Mouse (Mus musculus) midbrain, embryonic 14.5 days (tissue): Measurements from ENCODE around the gene Setd3. TPM values are rescaled to one million over a fixed set of nuclear protein-coding genes. Genes with fewer than 3 reads are reported as not detected.

ENCODE experiments used
- ATAC-seq: fragments of 200-750 bp; cut with Nextera tagmentation; 2 replicates; pipeline ENCODE4 v1.8.0; 2017; ENCODE audit warnings: moderate number of reproducible peaks, moderate library complexity; ENCODE audit not compliant: low FRiP score, low TSS enrichment
- DNase-seq: peaks from one replicate; pipeline ENCODE4 v3.0.0-alpha.2; 2015
- H3K27ac ChIP-seq: fragments of 300-500 bp; sonication (generic); replicated peaks from 2 replicates; pipeline ENCODE4 v1.5.1; 2014; ENCODE audit warnings: mild to moderate bottlenecking, low read depth, low read length, moderate library complexity
- H3K27me3 ChIP-seq: fragments of 300-500 bp; sonication (generic); 2 replicates; pipeline ENCODE4 v1.6.1; 2014; ENCODE audit warnings: low read length, control low read depth, mixed read lengths; ENCODE audit not compliant: control insufficient read depth, insufficient read depth
- H3K36me3 ChIP-seq: fragments of 300-500 bp; sonication (generic); 2 replicates; pipeline ENCODE4 v1.6.1; 2014; ENCODE audit warnings: low read length, control low read depth; ENCODE audit not compliant: control insufficient read depth, insufficient read depth
- H3K4me1 ChIP-seq: fragments of 300-500 bp; sonication (generic); 2 replicates; pipeline ENCODE4 v1.6.1; 2014; ENCODE audit warnings: mild to moderate bottlenecking, antibody characterized with exemption, low read length, control low read depth; ENCODE audit not compliant: control insufficient read depth, insufficient read depth
- H3K4me2 ChIP-seq: fragments of 300-500 bp; sonication (generic); 2 replicates; pipeline ENCODE4 v1.6.1; 2014; ENCODE audit warnings: mild to moderate bottlenecking, low read length, moderate library complexity
- H3K4me3 ChIP-seq: fragments of 300-500 bp; sonication (generic); replicated peaks from 2 replicates; pipeline ENCODE4 v1.5.1; 2014; ENCODE audit warnings: low read depth, low read length
- H3K9ac ChIP-seq: fragments of 300-500 bp; sonication (generic); replicated peaks from 2 replicates; pipeline ENCODE4 v1.6.1; 2014; ENCODE audit warnings: mild to moderate bottlenecking, low read length, moderate library complexity
- H3K9me3 ChIP-seq: fragments of 300-500 bp; sonication (generic); 2 replicates; pipeline ENCODE4 v1.6.1; 2016; ENCODE audit warnings: low read length, control low read depth, mixed read lengths; ENCODE audit not compliant: control insufficient read depth
- WGBS: fragments of 180-500 bp; shearing (Covaris S2); extraction: QIAGEN DNeasy Blood & Tissue Kit; methylation state at CpG from one replicate; pipeline ENCODE4 v1.1.7; 2014; 5-methylcytosine and 5-hydroxymethylcytosine counted together
- polyA plus RNA-seq: library from polyadenylated mRNA; unstranded; fragments of >200 nt; fragmentation: Nextera tagmentation; extraction: Ambion mirVana; gene quantifications from 2 replicates; pipeline ENCODE4 v1.2.1, GENCODE M21; 2014

Gene Setd3
- polyA plus RNA-seq, 1 experiment from 2014 or later = 93.3 TPM

- Histone ChIP-seq H3K9ac (0 out of 2 replicates have a peak overlapping the region, but pooled peaks have one; percentile 16), H3K27me3 (no peaks in the 10 kb centered on the region), H3K4me2 (no peak overlapping the region), H3K4me3 (no peak overlapping the region), H3K36me3 (no peaks in the 10 kb centered on the region), H3K27ac (peak overlapping the region; percentile 81), H3K9me3 (no peaks in the 10 kb centered on the region), H3K4me1 (peaks cover 63% of the 10 kb centered on the region)
- ATAC-seq (no peak; the same call in 1 of the 2 replicates), DNase-seq (no peak)
- 66% methylated on average over 21 of the region's 21 CpGs for WGBS
These were observed 40.9 kb upstream of the Setd3 start for GRCm38 (mm10) chr12:108219825-108220616.

GRCm38 (mm10) chr12:108219163-108219562 is 40.0 kb upstream of the Setd3 start:
- peaks cover 55% of the 10 kb centered on the region for H3K4me1 ChIP-seq
- H3K9ac ChIP-seq = peak overlapping the region; percentile 45; the same call in 1 of the 2 replicates
- WGBS = 55% methylated on average over 15 of the region's 15 CpGs
- H3K4me2 ChIP-seq = peak overlapping the region; percentile 17; the same call in 1 of the 2 replicates
- ATAC-seq (no peak), DNase-seq (no peak)
- H3K36me3 ChIP-seq = no peaks in the 10 kb centered on the region
- H3K27ac ChIP-seq = peak overlapping the region; percentile 81
- H3K9me3 ChIP-seq = no peaks in the 10 kb centered on the region
- H3K4me3 ChIP-seq = no peak overlapping the region
- H3K27me3 ChIP-seq = no peaks in the 10 kb centered on the region

GRCm38 (mm10) chr12:108217572-108217971 is 38.5 kb upstream of the Setd3 start:
- Histone ChIP-seq H3K9me3 (no peaks in the 10 kb centered on the region), H3K4me2 (no peak overlapping the region), H3K27ac (peak overlapping the region; percentile 79), H3K36me3 (no peaks in the 10 kb centered on the region), H3K9ac (no peak overlapping the region), H3K4me1 (peaks cover 65% of the 10 kb centered on the region), H3K27me3 (no peaks in the 10 kb centered on the region), H3K4me3 (no peak overlapping the region)
- 54% methylated on average over 5 of the region's 5 CpGs for WGBS
- ATAC-seq = no peak
- DNase-seq = no peak

DNA sequence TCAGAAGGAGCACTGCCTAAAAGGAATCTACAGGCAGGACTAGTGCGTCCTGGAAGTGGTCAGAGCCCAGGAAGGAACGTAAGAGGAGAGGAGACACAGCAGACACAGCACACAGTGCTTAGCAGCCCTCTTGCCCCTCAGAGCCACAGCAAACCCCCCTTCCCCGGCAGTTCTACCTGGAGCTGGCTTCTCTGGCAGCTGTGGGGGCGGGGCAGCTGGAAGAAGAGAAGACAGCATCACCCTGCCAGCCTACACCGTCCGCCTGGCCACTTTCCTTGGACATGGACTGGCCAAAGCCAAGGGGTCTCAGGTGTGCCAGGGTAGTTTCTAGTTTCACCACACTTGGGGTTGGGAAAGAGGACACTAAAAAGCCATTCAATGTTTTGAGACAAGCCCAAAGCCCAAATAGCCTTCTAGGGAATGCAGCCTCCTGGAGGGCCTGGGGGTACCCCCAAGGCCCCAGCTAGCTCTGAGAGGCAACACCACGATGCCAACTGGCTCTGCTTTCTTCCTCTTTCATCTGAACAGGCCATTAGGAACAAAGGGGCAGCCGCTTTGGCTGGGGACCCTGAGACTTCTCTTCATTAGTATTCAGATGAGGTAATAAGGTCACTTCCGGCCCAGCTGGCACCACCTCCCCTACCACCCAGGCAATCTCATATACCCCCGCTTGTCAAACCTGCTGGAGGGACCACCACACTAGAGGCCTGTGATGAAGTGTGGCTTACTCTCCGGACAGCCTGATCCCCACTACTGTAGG is 37.7 kb upstream of the Setd3 start:
- peak; percentile 55 for DNase-seq
- peak overlapping the region; percentile 79 for H3K27ac ChIP-seq

GRCm38 (mm10) chr12:108215090-108215489 is 36.0 kb upstream of the Setd3 start:
- Histone ChIP-seq H3K4me2 (no peak overlapping the region), H3K4me1 (peaks cover 54% of the 10 kb centered on the region), H3K36me3 (no peaks in the 10 kb centered on the region), H3K9me3 (no peaks in the 10 kb centered on the region), H3K4me3 (no peak overlapping the region), H3K9ac (no peak overlapping the region), H3K27me3 (no peaks in the 10 kb centered on the region), H3K27ac (no peak overlapping the region)
- ATAC-seq (no peak), DNase-seq (no peak)
- 54% methylated on average over 8 of the region's 8 CpGs for WGBS

More for the DNA sequence above, 37.7 kb upstream of the Setd3 start:
- Histone ChIP-seq H3K4me3 (no peak overlapping the region), H3K9ac (peak overlapping the region; percentile 26), H3K4me2 (no peak overlapping the region), H3K27me3 (no peaks in the 10 kb centered on the region), H3K4me1 (peaks cover 70% of the 10 kb centered on the region), H3K36me3 (no peaks in the 10 kb centered on the region), H3K9me3 (no peaks in the 10 kb centered on the region)
- 51% methylated on average over 11 of the region's 11 CpGs for WGBS
- no peak for ATAC-seq

- ATAC-seq (no peak), DNase-seq (no peak)
- H3K9me3 ChIP-seq = no peaks in the 10 kb centered on the region
- peaks cover 39% of the 10 kb centered on the region for H3K4me1 ChIP-seq
- 0 out of 2 replicates have a peak overlapping the region, but pooled peaks have one; percentile 26 for H3K27ac ChIP-seq
- H3K9ac ChIP-seq = no peak overlapping the region
- no peak overlapping the region for H3K4me2 ChIP-seq
- 55% methylated on average over 18 of the region's 18 CpGs for WGBS
- H3K27me3 ChIP-seq = no peaks in the 10 kb centered on the region
- no peak overlapping the region for H3K4me3 ChIP-seq
- H3K36me3 ChIP-seq = no peaks in the 10 kb centered on the region
These were observed 34.3 kb upstream of the Setd3 start for GRCm38 (mm10) chr12:108213090-108214041.

DNA sequence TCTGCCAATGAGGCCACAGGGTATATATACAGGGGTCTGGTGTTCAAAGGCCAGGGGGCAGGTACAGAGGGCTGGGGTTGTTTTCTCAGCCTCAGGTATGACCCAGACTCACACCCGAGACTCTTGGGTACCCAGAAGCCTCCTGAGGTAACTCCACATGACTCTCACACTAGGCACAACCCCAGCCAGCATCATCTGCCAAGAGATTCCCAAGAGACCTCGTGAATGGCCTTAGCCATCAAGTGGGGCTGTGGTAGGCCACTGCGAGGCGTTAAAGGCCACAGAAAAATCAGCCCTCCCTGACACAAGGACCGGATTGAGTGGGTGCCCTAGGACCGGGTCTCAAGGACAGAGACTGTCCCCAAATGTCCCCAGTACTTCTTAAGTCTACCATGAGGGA is 33.4 kb upstream of the Setd3 start:
- no peak for DNase-seq
- Histone ChIP-seq H3K27ac (no peak overlapping the region), H3K9me3 (no peaks in the 10 kb centered on the region), H3K4me3 (no peak overlapping the region), H3K4me1 (peaks cover 35% of the 10 kb centered on the region), H3K4me2 (no peak overlapping the region), H3K27me3 (no peaks in the 10 kb centered on the region), H3K9ac (no peak overlapping the region), H3K36me3 (no peaks in the 10 kb centered on the region)
- 89% methylated on average over 6 of the region's 6 CpGs for WGBS
- ATAC-seq = no peak

GRCm38 (mm10) chr12:108212071-108212470 is 33.0 kb upstream of the Setd3 start:
- peak overlapping the region; percentile 49; the same call in 1 of the 2 replicates for H3K27ac ChIP-seq

More at GRCm38 (mm10) chr12:108212071-108212470, 33.0 kb upstream of the Setd3 start:
- Histone ChIP-seq H3K9me3 (no peaks in the 10 kb centered on the region), H3K27me3 (no peaks in the 10 kb centered on the region), H3K4me1 (peaks cover 31% of the 10 kb centered on the region), H3K4me2 (no peak overlapping the region), H3K9ac (no peak overlapping the region), H3K36me3 (0 out of 2 replicates have a peak, but pooled peaks cover 3% of the 10 kb centered on the region), H3K4me3 (no peak overlapping the region)
- ATAC-seq (no peak), DNase-seq (no peak)
- WGBS = 45% methylated on average over 5 of the region's 5 CpGs
